Mouse (Mus musculus) heart, embryonic 14.5 days (tissue): Measurements from ENCODE around the gene Igfbpl1. TPM values are rescaled to one million over a fixed set of nuclear protein-coding genes. Genes with fewer than 3 reads are reported as not detected.

Experiments used
- ATAC-seq: fragments of 200-750 bp; cut with Nextera tagmentation; 2 replicates; pipeline ENCODE4 v1.8.0; 2017; ENCODE audit warnings: low read depth, moderate TSS enrichment; ENCODE audit not compliant: insufficient number of reproducible peaks, insufficient read depth, low FRiP score
- H3K27ac ChIP-seq, 2 experiments: fragments of 200-500 bp in 1 of 2; fragments of 300-500 bp in 1 of 2; sonication (generic) in 1 of 2; replicated peaks in 1 of 2; 2 replicates each; pipeline ENCODE4 v1.5.1; 2012 to 2014; ENCODE audit warnings: low read depth in 2 of 2, low read length in 2 of 2, control low read depth in 1 of 2, mild to moderate bottlenecking in 1 of 2, mixed read lengths in 1 of 2; ENCODE audit not compliant: control insufficient read depth in 1 of 2, insufficient read depth in 1 of 2
- H3K27me3 ChIP-seq: fragments of 300-500 bp; sonication (generic); 2 replicates; pipeline ENCODE4 v1.6.1; 2014; ENCODE audit warnings: mild to moderate bottlenecking, low read length, control low read depth; ENCODE audit not compliant: control insufficient read depth, insufficient read depth
- H3K36me3 ChIP-seq: fragments of 300-500 bp; sonication (generic); 2 replicates; pipeline ENCODE4 v1.6.1; 2014; ENCODE audit warnings: mild to moderate bottlenecking, control low read depth, low read length, mixed read lengths; ENCODE audit not compliant: control insufficient read depth, insufficient read depth
- H3K4me1 ChIP-seq, 2 experiments: fragments of 200-500 bp in 1 of 2; fragments of 300-500 bp in 1 of 2; sonication (generic) in 1 of 2; 2 replicates each; pipeline ENCODE4 v1.6.1; 2012 to 2014; ENCODE audit warnings: low read length in 2 of 2, control low read depth in 1 of 2, mixed read lengths in 1 of 2; ENCODE audit not compliant: control insufficient read depth in 2 of 2, insufficient read depth in 2 of 2
- H3K4me2 ChIP-seq: fragments of 300-500 bp; sonication (generic); 2 replicates; pipeline ENCODE4 v1.6.1; 2014; ENCODE audit warnings: mild to moderate bottlenecking, low read length
- H3K4me3 ChIP-seq, 2 experiments: fragments of 200-500 bp in 1 of 2; fragments of 300-500 bp in 1 of 2; sonication (generic) in 1 of 2; 2 replicates each; pipeline ENCODE4 v1.5.1; 2012 to 2014; ENCODE audit warnings: low read length in 2 of 2, mild to moderate bottlenecking in 2 of 2, control low read depth in 1 of 2, low read depth in 1 of 2, moderate library complexity in 1 of 2; ENCODE audit not compliant: control insufficient read depth in 1 of 2, insufficient read depth in 1 of 2
- H3K9ac ChIP-seq: fragments of 300-500 bp; sonication (generic); 2 replicates; pipeline ENCODE4 v1.6.1; 2014; ENCODE audit warnings: mild to moderate bottlenecking, low read length
- H3K9me3 ChIP-seq: fragments of 300-500 bp; sonication (generic); 2 replicates; pipeline ENCODE4 v1.6.1; 2016; ENCODE audit warnings: low read length, control low read depth; ENCODE audit not compliant: control insufficient read depth
- WGBS: fragments of 180-500 bp; shearing (Covaris S2); extraction: QIAGEN DNeasy Blood & Tissue Kit; methylation state at CpG from one replicate; pipeline ENCODE4 v1.1.7; 2014; 5-methylcytosine and 5-hydroxymethylcytosine counted together
- polyA plus RNA-seq: library from polyadenylated mRNA; unstranded; fragments of >200 nt; fragmentation: Nextera tagmentation; extraction: Ambion mirVana; gene quantifications from 2 replicates; pipeline ENCODE4 v1.2.1, GENCODE M21; 2014

Gene Igfbpl1
- polyA plus RNA-seq, 1 experiment from 2014 or later: 5.9 TPM

DNA sequence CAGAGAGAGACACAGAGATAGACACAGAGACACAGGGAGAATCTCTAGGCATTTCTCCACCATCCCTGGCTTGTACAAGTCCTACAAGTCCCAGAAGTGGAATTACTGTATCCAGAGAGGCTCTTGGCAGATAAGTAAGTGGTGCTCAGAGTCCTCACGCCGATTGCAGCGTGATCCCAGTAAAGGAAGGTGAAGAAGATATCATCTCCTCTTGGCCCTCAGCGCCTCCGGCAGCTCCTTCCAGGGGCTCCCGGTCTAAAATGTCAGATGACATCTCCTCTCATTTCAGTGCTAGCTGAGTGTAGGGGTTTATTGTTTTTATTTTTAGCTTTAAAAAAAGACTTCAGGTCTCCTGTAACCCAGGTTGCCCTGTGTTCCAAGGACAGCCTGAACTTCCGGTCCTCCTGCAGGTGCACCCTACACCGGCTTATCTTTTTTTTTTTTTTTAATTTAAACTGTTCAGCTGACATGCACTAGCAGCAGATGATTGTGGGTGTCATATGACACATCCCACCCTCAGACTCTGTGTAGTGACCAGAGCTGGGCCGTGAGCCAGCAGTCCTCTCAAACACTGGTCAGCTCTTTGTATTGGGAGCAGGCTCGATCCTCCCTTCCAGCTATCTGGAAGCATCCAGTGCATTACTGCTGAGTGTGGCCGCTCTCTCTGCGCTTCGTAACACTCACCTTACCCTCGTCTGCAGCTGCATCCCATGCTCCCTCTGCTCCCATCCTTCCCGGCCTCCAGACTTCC, 26.9 kb upstream of the Igfbpl1 start:
- 0 out of 2 replicates have a peak, but pooled peaks cover 3% of the 10 kb centered on the region for H3K27me3 ChIP-seq
- no peak overlapping the region for H3K4me3 ChIP-seq
- H3K36me3 ChIP-seq: no peaks in the 10 kb centered on the region
- WGBS: 33% methylated on average over 15 of the region's 15 CpGs
- no peaks in the 10 kb centered on the region for H3K9me3 ChIP-seq
- H3K4me2 ChIP-seq: 0 out of 2 replicates have a peak overlapping the region, but pooled peaks have one; percentile 7
- no peak; the same call in 1 of the 2 replicates for ATAC-seq
- peaks cover 5 to 8% of the 10 kb centered on the region in 2 experiments; a peak in 3 of 4 replicates for H3K4me1 ChIP-seq
- H3K9ac ChIP-seq: no peak overlapping the region
- H3K27ac ChIP-seq: no peak overlapping the region

GRCm38 (mm10) chr4:45851640-45852051, 24.9 kb upstream of the Igfbpl1 start:
- ATAC-seq: no peak
- Histone ChIP-seq H3K4me1 (peaks cover 5 to 11% of the 10 kb centered on the region in 2 experiments; a peak in 3 of 4 replicates), H3K9me3 (no peaks in the 10 kb centered on the region), H3K4me3 (no peak overlapping the region), H3K27me3 (0 out of 2 replicates have a peak, but pooled peaks cover 3% of the 10 kb centered on the region), H3K27ac (no peak overlapping the region), H3K36me3 (no peaks in the 10 kb centered on the region), H3K4me2 (no peak overlapping the region), H3K9ac (no peak overlapping the region)
- WGBS: 54% methylated on average over 3 of the region's 3 CpGs

- no peak overlapping the region for H3K9ac ChIP-seq
- H3K4me3 ChIP-seq: no peak overlapping the region
- H3K4me2 ChIP-seq: no peak overlapping the region
- WGBS: 76% methylated on average over 1 of the region's 1 CpGs
- H3K4me1 ChIP-seq: peaks cover 7 to 17% of the 10 kb centered on the region in 2 experiments; a peak in 3 of 4 replicates
- H3K36me3 ChIP-seq: no peaks in the 10 kb centered on the region
- ATAC-seq: no peak
- no peak overlapping the region for H3K27ac ChIP-seq
- no peaks in the 10 kb centered on the region for H3K27me3 ChIP-seq
- H3K9me3 ChIP-seq: no peaks in the 10 kb centered on the region
These were observed 22.7 kb upstream of the Igfbpl1 start for GRCm38 (mm10) chr4:45849419-45849818.

GRCm38 (mm10) chr4:45848825-45849156, 22.1 kb upstream of the Igfbpl1 start:
- Histone ChIP-seq H3K27me3 (no peaks in the 10 kb centered on the region), H3K9me3 (no peaks in the 10 kb centered on the region), H3K27ac (no peak overlapping the region), H3K4me1 (peaks cover 4 to 14% of the 10 kb centered on the region in 2 experiments; a peak in 3 of 4 replicates), H3K4me3 (no peak overlapping the region), H3K4me2 (no peak overlapping the region), H3K9ac (no peak overlapping the region), H3K36me3 (no peaks in the 10 kb centered on the region)
- ATAC-seq: no peak
- 58% methylated on average over 10 of the region's 10 CpGs for WGBS

GRCm38 (mm10) chr4:45848109-45848824, 21.5 kb upstream of the Igfbpl1 start, which contains the start of gene Stra6l:
Gene Stra6l (plus strand): TSS chr4:45848664.
- H3K27me3 ChIP-seq: no peaks in the 10 kb centered on the region
- no peak for ATAC-seq
- no peak within 1 kb of the TSS for H3K27ac ChIP-seq
- H3K9me3 ChIP-seq: no peaks in the 10 kb centered on the region
- H3K36me3 ChIP-seq: no peaks in the 10 kb centered on the region
- no peak within 1 kb of the TSS for H3K4me2 ChIP-seq
- WGBS: 65% methylated on average over 10 of the region's 10 CpGs
- peaks cover 2 to 9% of the 10 kb centered on the region in 2 experiments; a peak in 2 of 4 replicates for H3K4me1 ChIP-seq
- no peak within 1 kb of the TSS for H3K9ac ChIP-seq
- no peak within 1 kb of the TSS for H3K4me3 ChIP-seq

GRCm38 (mm10) chr4:45846263-45846662, 19.5 kb upstream of the Igfbpl1 start:
- Histone ChIP-seq H3K27me3 (no peaks in the 10 kb centered on the region), H3K9me3 (no peaks in the 10 kb centered on the region), H3K4me2 (no peak overlapping the region), H3K9ac (no peak overlapping the region), H3K27ac (no peak overlapping the region), H3K4me3 (no peak overlapping the region), H3K36me3 (no peaks in the 10 kb centered on the region), H3K4me1 (peaks cover 5 to 14% of the 10 kb centered on the region in 2 experiments; a peak in 2 of 4 replicates)
- WGBS: 88% methylated on average over 2 of the region's 2 CpGs
- ATAC-seq: no peak

- Histone ChIP-seq H3K27me3 (no peaks in the 10 kb centered on the region), H3K4me1 (peaks cover 5 to 14% of the 10 kb centered on the region in 2 experiments; a peak in 2 of 4 replicates), H3K9me3 (no peaks in the 10 kb centered on the region), H3K4me2 (no peak overlapping the region), H3K9ac (no peak overlapping the region), H3K36me3 (no peaks in the 10 kb centered on the region), H3K27ac (no peak overlapping the region), H3K4me3 (no peak overlapping the region)
- WGBS: 42% methylated on average over 14 of the region's 14 CpGs
- no peak for ATAC-seq
These were observed 17.6 kb upstream of the Igfbpl1 start for GRCm38 (mm10) chr4:45844355-45844754.
